Mouse (Mus musculus): ENCODE measurements around the gene Syne3. TPM values are rescaled to one million over a fixed set of nuclear protein-coding genes. Genes with fewer than 3 reads are reported as not detected.
A peak's percentile ranks its signal among the peaks of the same experiment; 100 is the strongest.

Syne3 gene
- polyA plus RNA-seq, 1 experiment from 2014 or later: 3.0 TPM

DNA sequence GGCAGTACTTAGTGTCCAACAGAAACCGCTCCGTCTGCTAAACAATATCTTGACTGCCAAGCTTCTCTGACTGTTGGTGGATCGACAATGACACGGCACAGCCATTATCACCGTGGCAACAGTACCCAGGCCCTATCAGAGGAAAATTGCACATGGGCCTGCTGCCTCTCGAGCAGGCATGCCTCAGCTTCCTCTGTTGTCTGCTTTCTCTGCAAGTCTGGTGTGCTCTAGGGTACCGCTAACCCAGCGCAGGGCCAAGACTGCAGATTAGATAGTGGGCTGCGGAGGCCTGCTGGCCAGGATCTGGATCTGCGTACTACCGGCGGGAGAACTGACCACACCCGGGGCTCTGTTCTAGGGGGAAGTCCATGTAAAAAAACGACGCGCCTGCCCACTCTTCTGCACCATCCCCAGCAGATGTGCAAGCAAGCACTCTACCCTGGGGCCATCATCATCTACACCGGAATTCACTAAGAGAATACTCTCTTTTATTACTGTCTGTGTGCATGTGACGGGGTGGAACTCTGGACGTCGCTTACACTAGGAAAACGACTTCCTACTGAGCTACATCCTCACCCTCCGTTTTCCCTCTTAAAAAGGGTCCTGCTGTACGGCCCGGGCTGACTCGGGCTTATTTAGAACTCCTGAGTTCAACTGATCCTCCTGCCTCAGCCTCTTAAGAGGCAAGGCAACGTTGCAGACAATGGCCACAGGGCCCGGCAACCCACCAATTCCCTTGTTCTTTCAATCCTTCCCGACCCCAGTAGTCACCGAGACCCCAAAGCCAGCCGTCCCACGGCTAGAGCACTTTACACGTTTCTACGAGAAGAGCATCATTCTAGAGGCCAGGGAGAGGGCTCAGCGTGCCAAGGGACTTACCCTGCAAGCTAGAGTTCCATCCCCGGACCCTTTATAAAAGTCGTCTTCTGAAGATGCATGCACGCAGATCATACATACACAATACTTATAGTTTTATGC is 21.8 kb upstream of the Syne3 start:
- peak overlapping the region; percentile 83 for H3K9ac ChIP-seq (ENCODE audit: low read depth, low read length)
- H3K4me2 ChIP-seq (ENCODE audit: low read depth, low read length): peak overlapping the region; percentile 89
- H3K27me3 ChIP-seq (replicated peaks; ENCODE audit: control insufficient read depth, insufficient read depth, low read length): no peaks in the 10 kb centered on the region
- ATAC-seq (ENCODE audit: low read depth): no peak
- DNase-seq (ENCODE audit: low spot score): no peak
- peaks cover 21% of the 10 kb centered on the region for H3K36me3 ChIP-seq (ENCODE audit: control insufficient read depth, insufficient read depth, low read length)
- peak overlapping the region; percentile 18 for H3K27ac ChIP-seq (replicated peaks; ENCODE audit: low read depth, low read length)
- peak overlapping the region; percentile 87 for H3K4me3 ChIP-seq (ENCODE audit: low read depth, low read length)
- peaks cover 17% of the 10 kb centered on the region for H3K4me1 ChIP-seq (ENCODE audit: control insufficient read depth, insufficient read depth, low read length)
- WGBS: 8% methylated on average over 37 of the region's 37 CpGs
- H3K9me3 ChIP-seq (ENCODE audit: control insufficient read depth, low read length): no peaks in the 10 kb centered on the region

GRCm38 (mm10) chr12:105029890-105030289 is 20.3 kb upstream of the Syne3 start:
- WGBS: 88% methylated on average over 9 of the region's 9 CpGs
- Histone ChIP-seq H3K4me3 (ENCODE audit: low read depth, low read length) (no peak overlapping the region), H3K9ac (ENCODE audit: low read depth, low read length) (no peak overlapping the region), H3K4me2 (ENCODE audit: low read depth, low read length) (no peak overlapping the region), H3K27me3 (replicated peaks; ENCODE audit: control insufficient read depth, insufficient read depth, low read length) (no peaks in the 10 kb centered on the region), H3K4me1 (ENCODE audit: control insufficient read depth, insufficient read depth, low read length) (peaks cover 17% of the 10 kb centered on the region), H3K9me3 (ENCODE audit: control insufficient read depth, low read length) (no peaks in the 10 kb centered on the region), H3K27ac (replicated peaks; ENCODE audit: low read depth, low read length) (no peak overlapping the region), H3K36me3 (ENCODE audit: control insufficient read depth, insufficient read depth, low read length) (peaks cover 21% of the 10 kb centered on the region)
- ATAC-seq (ENCODE audit: low read depth) (no peak), DNase-seq (ENCODE audit: low spot score) (no peak)

DNA sequence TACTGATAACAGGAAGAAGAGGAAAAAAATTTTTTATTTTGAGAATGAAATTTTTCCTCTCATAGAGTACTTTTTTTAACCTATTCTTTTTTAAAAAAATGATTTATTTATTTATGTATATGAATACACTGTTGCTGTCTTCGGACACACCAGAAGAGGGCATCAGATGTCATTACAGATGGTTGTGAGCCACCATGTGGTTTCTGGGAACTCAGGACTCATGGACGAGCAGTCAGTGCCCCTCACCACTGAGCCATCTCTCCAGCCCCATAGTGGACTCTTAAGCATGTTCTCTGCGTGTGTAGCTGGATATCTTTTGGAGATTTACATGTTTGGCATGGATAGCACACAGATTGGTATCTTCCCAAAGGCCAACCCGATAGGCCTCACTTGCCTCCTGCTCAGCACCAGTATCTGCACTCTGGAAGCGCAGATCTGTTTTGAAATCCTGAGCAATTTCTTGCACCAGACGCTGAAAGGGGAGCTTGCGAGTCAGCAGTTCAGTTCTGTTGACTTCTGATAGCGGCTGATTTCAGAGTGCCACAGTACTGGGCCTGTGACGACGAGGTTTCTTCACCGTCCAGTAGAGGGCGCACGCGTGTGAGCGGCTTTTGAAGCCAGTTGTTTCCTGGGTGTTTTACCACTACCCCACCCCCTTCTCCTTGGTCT is 17.8 kb upstream of the Syne3 start:
- peaks cover 5% of the 10 kb centered on the region for H3K4me1 ChIP-seq (ENCODE audit: control insufficient read depth, insufficient read depth, low read length)
- DNase-seq (ENCODE audit: low spot score) (peak; percentile 60), ATAC-seq (ENCODE audit: low read depth) (no peak)
- no peak overlapping the region for H3K9ac ChIP-seq (ENCODE audit: low read depth, low read length)
- no peaks in the 10 kb centered on the region for H3K27me3 ChIP-seq (replicated peaks; ENCODE audit: control insufficient read depth, insufficient read depth, low read length)
- H3K4me3 ChIP-seq (ENCODE audit: low read depth, low read length): no peak overlapping the region
- H3K36me3 ChIP-seq (ENCODE audit: control insufficient read depth, insufficient read depth, low read length): peaks cover 21% of the 10 kb centered on the region
- H3K4me2 ChIP-seq (ENCODE audit: low read depth, low read length): no peak overlapping the region
- 36% methylated on average over 15 of the region's 15 CpGs for WGBS
- H3K9me3 ChIP-seq (ENCODE audit: control insufficient read depth, low read length): peaks cover 14% of the 10 kb centered on the region; the same call in 1 of the 2 replicates
- no peak overlapping the region for H3K27ac ChIP-seq (replicated peaks; ENCODE audit: low read depth, low read length)

DNA sequence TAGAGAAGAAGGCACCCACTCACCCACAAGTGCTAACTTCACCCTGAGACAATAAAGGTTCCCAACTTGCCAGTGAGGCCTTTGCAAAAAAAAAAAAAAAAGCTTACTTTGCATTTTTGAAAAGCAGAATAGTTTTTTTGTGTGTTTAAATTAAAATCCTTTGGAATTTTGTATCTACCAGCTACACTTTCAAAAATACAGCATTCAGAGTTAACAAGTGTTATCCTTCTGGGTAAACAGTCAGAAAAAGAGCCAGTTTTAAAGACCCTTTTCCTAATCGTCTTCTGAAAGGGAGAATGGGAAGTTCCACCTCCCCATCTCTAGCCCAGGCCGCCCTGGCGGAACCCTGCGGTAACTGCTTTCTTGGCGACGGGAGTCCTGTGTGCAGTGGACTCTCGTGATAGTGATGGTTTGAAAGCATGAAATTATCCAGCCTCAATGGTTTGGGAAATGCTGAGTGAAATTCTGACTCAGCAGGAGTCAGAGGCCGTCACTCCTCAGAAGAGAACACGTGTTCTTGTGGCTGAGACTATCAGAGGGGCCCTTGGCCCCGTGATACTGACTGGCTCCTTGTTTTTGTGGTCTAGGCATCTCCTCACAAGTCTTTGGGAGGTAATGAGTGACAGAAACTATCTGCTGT is 16.5 kb upstream of the Syne3 start:
- WGBS: 59% methylated on average over 10 of the region's 10 CpGs
- H3K27ac ChIP-seq (replicated peaks; ENCODE audit: low read depth, low read length): no peak overlapping the region
- ATAC-seq (ENCODE audit: low read depth) (no peak), DNase-seq (ENCODE audit: low spot score) (no peak)
- H3K27me3 ChIP-seq (replicated peaks; ENCODE audit: control insufficient read depth, insufficient read depth, low read length): no peaks in the 10 kb centered on the region
- H3K9ac ChIP-seq (ENCODE audit: low read depth, low read length): no peak overlapping the region
- H3K4me3 ChIP-seq (ENCODE audit: low read depth, low read length): no peak overlapping the region
- H3K36me3 ChIP-seq (ENCODE audit: control insufficient read depth, insufficient read depth, low read length): peaks cover 21% of the 10 kb centered on the region
- H3K4me2 ChIP-seq (ENCODE audit: low read depth, low read length): no peak overlapping the region
- peaks cover 4% of the 10 kb centered on the region for H3K4me1 ChIP-seq (ENCODE audit: control insufficient read depth, insufficient read depth, low read length)
- H3K9me3 ChIP-seq (ENCODE audit: control insufficient read depth, low read length): peaks cover 14% of the 10 kb centered on the region; the same call in 1 of the 2 replicates

GRCm38 (mm10) chr12:105025271-105025946 is 15.8 kb upstream of the Syne3 start:
- Histone ChIP-seq H3K36me3 (ENCODE audit: control insufficient read depth, insufficient read depth, low read length) (peaks cover 18% of the 10 kb centered on the region), H3K4me1 (ENCODE audit: control insufficient read depth, insufficient read depth, low read length) (no peaks in the 10 kb centered on the region), H3K27me3 (replicated peaks; ENCODE audit: control insufficient read depth, insufficient read depth, low read length) (no peaks in the 10 kb centered on the region), H3K4me3 (ENCODE audit: low read depth, low read length) (no peak overlapping the region), H3K9me3 (ENCODE audit: control insufficient read depth, low read length) (peaks cover 14% of the 10 kb centered on the region; the same call in 1 of the 2 replicates), H3K27ac (replicated peaks; ENCODE audit: low read depth, low read length) (no peak overlapping the region), H3K4me2 (ENCODE audit: low read depth, low read length) (no peak overlapping the region), H3K9ac (ENCODE audit: low read depth, low read length) (no peak overlapping the region)
- DNase-seq (ENCODE audit: low spot score) (peak; percentile 85), ATAC-seq (ENCODE audit: low read depth) (peak; percentile 56; the same call in 1 of the 2 replicates)
- 51% methylated on average over 8 of the region's 8 CpGs for WGBS

DNA sequence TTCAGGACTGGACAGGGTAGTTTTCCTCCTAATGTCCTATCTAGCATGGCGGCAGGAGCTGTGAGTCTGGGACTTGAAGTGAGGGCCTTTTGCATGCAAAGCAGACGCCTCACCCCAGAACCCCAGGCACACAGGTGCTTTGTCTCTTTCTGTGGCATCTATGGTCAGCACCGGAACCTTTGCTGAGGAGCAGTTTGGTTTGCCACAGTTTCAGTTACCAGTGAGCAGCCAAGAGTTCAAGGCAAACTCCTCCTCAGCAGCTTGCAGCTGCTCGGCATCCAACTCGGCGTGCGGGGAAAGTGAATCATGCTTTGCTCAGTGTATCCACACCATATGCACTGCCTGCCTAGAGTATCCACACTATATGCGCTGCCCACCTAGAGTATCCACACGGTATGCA is 13.2 kb upstream of the Syne3 start:
- peaks cover 14% of the 10 kb centered on the region; the same call in 1 of the 2 replicates for H3K9me3 ChIP-seq (ENCODE audit: control insufficient read depth, low read length)
- H3K4me3 ChIP-seq (ENCODE audit: low read depth, low read length): no peak overlapping the region
- DNase-seq (ENCODE audit: low spot score) (no peak), ATAC-seq (ENCODE audit: low read depth) (no peak)
- H3K4me2 ChIP-seq (ENCODE audit: low read depth, low read length): no peak overlapping the region
- H3K36me3 ChIP-seq (ENCODE audit: control insufficient read depth, insufficient read depth, low read length): no peaks in the 10 kb centered on the region
- H3K9ac ChIP-seq (ENCODE audit: low read depth, low read length): no peak overlapping the region
- no peak overlapping the region for H3K27ac ChIP-seq (replicated peaks; ENCODE audit: low read depth, low read length)
- H3K4me1 ChIP-seq (ENCODE audit: control insufficient read depth, insufficient read depth, low read length): no peaks in the 10 kb centered on the region
- over 99% methylated on average over 9 of the region's 9 CpGs for WGBS
- H3K27me3 ChIP-seq (replicated peaks; ENCODE audit: control insufficient read depth, insufficient read depth, low read length): no peaks in the 10 kb centered on the region

GRCm38 (mm10) chr12:105022141-105022540 is 12.5 kb upstream of the Syne3 start:
- 58% methylated on average over 7 of the region's 7 CpGs for WGBS
- ATAC-seq (ENCODE audit: low read depth): no peak
- Histone ChIP-seq H3K27ac (replicated peaks; ENCODE audit: low read depth, low read length) (no peak overlapping the region), H3K4me1 (ENCODE audit: control insufficient read depth, insufficient read depth, low read length) (no peaks in the 10 kb centered on the region), H3K36me3 (ENCODE audit: control insufficient read depth, insufficient read depth, low read length) (no peaks in the 10 kb centered on the region), H3K9me3 (ENCODE audit: control insufficient read depth, low read length) (peaks cover 14% of the 10 kb centered on the region; the same call in 1 of the 2 replicates), H3K4me2 (ENCODE audit: low read depth, low read length) (no peak overlapping the region), H3K27me3 (replicated peaks; ENCODE audit: control insufficient read depth, insufficient read depth, low read length) (no peaks in the 10 kb centered on the region), H3K9ac (ENCODE audit: low read depth, low read length) (no peak overlapping the region), H3K4me3 (ENCODE audit: low read depth, low read length) (no peak overlapping the region)
- DNase-seq (ENCODE audit: low spot score): no peak

Data from embryonic facial prominence, embryonic 14.5 days (tissue).